9 mouse cellular contexts compared by ENCODE assay signal in the genomic region with DNA sequence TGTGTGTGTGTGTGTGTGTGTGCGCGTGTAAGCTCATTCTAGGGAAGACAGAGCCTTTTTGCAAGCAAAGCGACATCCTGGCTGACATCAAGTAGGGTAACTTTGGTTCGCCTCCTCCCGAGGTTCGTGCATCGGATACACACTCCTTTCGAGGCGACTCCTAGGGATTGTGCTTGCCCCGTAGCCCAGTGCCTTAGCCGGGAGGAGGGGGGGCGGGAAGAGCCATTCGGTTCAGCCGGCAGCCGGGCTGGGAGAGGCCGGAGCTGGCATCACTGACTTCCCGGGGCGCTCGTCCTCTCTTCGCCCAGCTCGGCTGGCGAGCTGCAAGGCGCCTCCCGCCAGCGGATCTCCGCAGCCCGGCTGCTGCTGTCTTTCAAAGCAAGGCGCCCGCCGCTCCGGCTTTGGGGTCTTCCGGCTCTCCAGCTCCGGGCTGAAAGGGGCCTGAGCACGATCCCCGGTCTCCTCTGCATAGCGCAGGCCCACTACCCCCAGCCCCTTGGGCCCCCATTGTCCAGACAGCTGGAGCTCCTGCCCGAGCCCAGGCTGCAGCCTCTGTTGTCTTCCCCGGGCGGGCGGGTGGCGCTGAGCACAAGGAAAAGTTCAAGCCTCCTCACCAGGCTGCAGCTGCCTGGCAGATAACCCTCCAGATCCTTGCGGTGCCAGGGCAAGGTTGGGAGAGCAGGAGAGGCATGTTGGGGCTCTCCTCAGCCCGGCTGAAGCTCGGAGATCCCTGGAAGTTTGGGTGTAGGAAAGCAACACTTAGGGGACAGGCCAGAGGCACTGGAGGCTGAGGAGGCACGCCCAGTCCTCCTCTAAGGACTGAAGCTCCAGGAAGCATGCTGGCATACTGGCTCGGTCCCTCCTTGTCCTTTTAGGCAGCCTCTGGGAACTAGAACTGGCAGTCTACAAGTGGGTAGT. TPM values are rescaled to one million over a fixed set of nuclear protein-coding genes. Genes with fewer than 3 reads are reported as not detected.
DNase-seq lines count a peak whose midpoint lies in the region; ATAC-seq and TF ChIP-seq lines count a peak whose summit lies in the region.
"Had no signal": no experiment of that assay in that cellular context is flagged by ENCODE, and none has a peak within 500 bp of the region (broad histone marks: within the 10 kb centered on the region; RNA-seq: fewer than 3 reads in every experiment).

No protein-coding gene starts in this region.

- H3K27me3 ChIP-seq in intestine, embryonic 14.5 days (replicated peaks; ENCODE audit: control insufficient read depth, insufficient read depth, low read length) = peaks cover 25% of the 10 kb centered on the region
- peaks cover 22% of the 10 kb centered on the region; the same call in 1 of the 2 replicates for H3K27me3 ChIP-seq in lung, postnatal 0 days (replicated peaks; ENCODE audit: insufficient read depth, low read length)

- peak; percentile 59; the same call in 1 of the 2 replicates for ATAC-seq in intestine, embryonic 14.5 days (replicated peaks; ENCODE audit: low FRiP score, low TSS enrichment, low read depth)
- no peak for ATAC-seq in lung, postnatal 0 days

- H3K4me3 ChIP-seq in intestine, embryonic 14.5 days (ENCODE audit: low read depth, low read length) = peak overlapping the region; percentile 55
- H3K4me3 ChIP-seq in lung, postnatal 0 days (ENCODE audit: low read depth, low read length) = peak overlapping the region; percentile 36
- H3K4me3 ChIP-seq: megakaryocyte, embryonic 14.5 days had no signal

- peak; percentile 1 for DNase-seq in ovary, adult 18-20 months (ENCODE audit: low spot score)
- no peak for DNase-seq in ovary, postnatal 14 days (ENCODE audit: low spot score)
- DNase-seq in cerebellum, postnatal 14 days = peak; percentile 31 to 60
- peak; percentile 69 for DNase-seq in gastrocnemius, postnatal 10 days
- DNase-seq in intestine, embryonic 14.5 days (ENCODE audit: low spot score) = peak; percentile 75
- peak; percentile 12 for DNase-seq in lung, postnatal 0 days (ENCODE audit: low spot score)
- peak; percentile 55 for DNase-seq in right cerebral cortex, postnatal 4 days
- no peak for DNase-seq in thymus, postnatal 36 days

- H3K9me3 ChIP-seq in intestine, embryonic 14.5 days (ENCODE audit: control insufficient read depth, low read length) = no peaks in the 10 kb centered on the region
- H3K9me3 ChIP-seq in lung, postnatal 0 days (ENCODE audit: low read length) = no peaks in the 10 kb centered on the region

- peak overlapping the region; percentile 53 for H3K9ac ChIP-seq in intestine, embryonic 14.5 days (ENCODE audit: low read length)
- H3K9ac ChIP-seq in lung, postnatal 0 days (replicated peaks; ENCODE audit: low read depth) = no peak overlapping the region

- peak overlapping the region; percentile 87 for H3K4me2 ChIP-seq in intestine, embryonic 14.5 days (ENCODE audit: low read length)
- peak overlapping the region; percentile 68 for H3K4me2 ChIP-seq in lung, postnatal 0 days (replicated peaks; ENCODE audit: low read depth, low read length)

- H3K36me3 ChIP-seq in intestine, embryonic 14.5 days (ENCODE audit: control insufficient read depth, insufficient read depth, low read length) = no peaks in the 10 kb centered on the region
- no peaks in the 10 kb centered on the region for H3K36me3 ChIP-seq in lung, postnatal 0 days (ENCODE audit: insufficient read depth, low read length)

- no peak for TF ChIP-seq EP300 in lung, postnatal 0 days (IDR thresholded peaks at IDR 0.05)

- TF ChIP-seq CTCF in lung, postnatal 0 days (IDR thresholded peaks at IDR 0.05) = no peak

- peaks cover 10% of the 10 kb centered on the region; the same call in 1 of the 2 replicates for H3K4me1 ChIP-seq in intestine, embryonic 14.5 days (replicated peaks; ENCODE audit: control insufficient read depth, insufficient read depth, low read length)
- 0 out of 2 replicates have a peak, but pooled peaks cover 3% of the 10 kb centered on the region for H3K4me1 ChIP-seq in lung, postnatal 0 days (ENCODE audit: insufficient read depth, low read depth, low read length)
- H3K4me1 ChIP-seq: megakaryocyte, embryonic 14.5 days had no signal

- WGBS in intestine, embryonic 14.5 days = 2% methylated on average over 45 of the region's 46 CpGs
- WGBS in lung, postnatal 0 days = 3% methylated on average over 38 of the region's 46 CpGs

- H3K27ac ChIP-seq in intestine, embryonic 14.5 days (ENCODE audit: low read depth) = peak overlapping the region; percentile 22; the same call in 1 of the 2 replicates
- no peak overlapping the region for H3K27ac ChIP-seq in lung, postnatal 0 days (ENCODE audit: low read length)

RNA-seq across cellular contexts. Expression of gene Cdh13, which starts 0.8 kb away (rescaled TPM):
- total RNA-seq in gastrocnemius, postnatal 10 days (2021) = 100 to 1,000 TPM; 165 to 166 TPM
- polyA plus RNA-seq in intestine, embryonic 14.5 days (2014; fragmentation: Nextera tagmentation; extraction: Ambion mirVana) = 18.2 and 18.8 TPM in 2 replicates
- polyA plus RNA-seq in lung, postnatal 0 days (2015; fragmentation: Nextera tagmentation; extraction: Ambion mirVana) = 8.6 and 9.6 TPM in 2 replicates

Comparison
In these comparisons a context has a peak if more than half of its experiments do, and no peak if none do; other contexts are left out.
1. DNase-seq: peak in ovary, adult 18-20 months (single experiment), cerebellum, postnatal 14 days (2 of 2), gastrocnemius, postnatal 10 days (single experiment), intestine, embryonic 14.5 days (single experiment), lung, postnatal 0 days (single experiment) and right cerebral cortex, postnatal 4 days (single experiment); none in ovary, postnatal 14 days (single experiment) and thymus, postnatal 36 days (0 of 2).